Mouse (Mus musculus) heart, embryonic 13.5 days (tissue): Measurements from ENCODE around the gene Abr. TPM values are rescaled to one million over a fixed set of nuclear protein-coding genes. Genes with fewer than 3 reads are reported as not detected.

Experiments
- ATAC-seq: fragments of 200-750 bp; cut with Nextera tagmentation; 2 replicates; pipeline ENCODE4 v1.8.0; 2017; ENCODE audit warnings: moderate TSS enrichment; ENCODE audit not compliant: insufficient number of reproducible peaks, low FRiP score, low TSS enrichment; ENCODE audit errors: extremely low read depth
- H3K27ac ChIP-seq: fragments of 300-500 bp; sonication (generic); replicated peaks from 2 replicates; pipeline ENCODE4 v1.5.1; 2015; ENCODE audit warnings: moderate library complexity, mild to moderate bottlenecking, inconsistent platforms
- H3K27me3 ChIP-seq: fragments of 300-500 bp; sonication (generic); replicated peaks from 2 replicates; pipeline ENCODE4 v1.6.1; 2015; ENCODE audit warnings: mild to moderate bottlenecking, inconsistent platforms
- H3K36me3 ChIP-seq: fragments of 300-500 bp; sonication (generic); 2 replicates; pipeline ENCODE4 v1.6.1; 2015; ENCODE audit warnings: mild to moderate bottlenecking, inconsistent platforms
- H3K4me1 ChIP-seq: fragments of 300-500 bp; sonication (generic); 2 replicates; pipeline ENCODE4 v1.6.1; 2015; ENCODE audit warnings: inconsistent platforms
- H3K4me2 ChIP-seq: fragments of 300-500 bp; sonication (generic); 2 replicates; pipeline ENCODE4 v1.6.1; 2015; ENCODE audit warnings: inconsistent platforms, mild to moderate bottlenecking, moderate library complexity
- H3K4me3 ChIP-seq: fragments of 300-500 bp; sonication (generic); 2 replicates; pipeline ENCODE4 v1.5.1; 2015; ENCODE audit warnings: moderate library complexity, mild to moderate bottlenecking, inconsistent platforms
- H3K9ac ChIP-seq: fragments of 300-500 bp; sonication (generic); 2 replicates; pipeline ENCODE4 v1.6.1; 2015; ENCODE audit warnings: inconsistent platforms, mild to moderate bottlenecking, moderate library complexity
- H3K9me3 ChIP-seq: fragments of 300-500 bp; sonication (generic); 2 replicates; pipeline ENCODE4 v1.6.1; 2016; ENCODE audit warnings: inconsistent platforms
- WGBS: fragments of 180-500 bp; shearing (Covaris S2); methylation state at CpG from one replicate; pipeline ENCODE4 v1.1.7; 2015; ENCODE audit warnings: mixed read lengths; 5-methylcytosine and 5-hydroxymethylcytosine counted together
- polyA plus RNA-seq: library from polyadenylated mRNA; unstranded; fragments of >200 nt; fragmentation: Nextera tagmentation; extraction: Ambion mirVana; gene quantifications from 2 replicates; pipeline ENCODE4 v1.2.1, GENCODE M21; 2015

Abr gene
- polyA plus RNA-seq, 1 experiment from 2014 or later, result 22.8 TPM

DNA sequence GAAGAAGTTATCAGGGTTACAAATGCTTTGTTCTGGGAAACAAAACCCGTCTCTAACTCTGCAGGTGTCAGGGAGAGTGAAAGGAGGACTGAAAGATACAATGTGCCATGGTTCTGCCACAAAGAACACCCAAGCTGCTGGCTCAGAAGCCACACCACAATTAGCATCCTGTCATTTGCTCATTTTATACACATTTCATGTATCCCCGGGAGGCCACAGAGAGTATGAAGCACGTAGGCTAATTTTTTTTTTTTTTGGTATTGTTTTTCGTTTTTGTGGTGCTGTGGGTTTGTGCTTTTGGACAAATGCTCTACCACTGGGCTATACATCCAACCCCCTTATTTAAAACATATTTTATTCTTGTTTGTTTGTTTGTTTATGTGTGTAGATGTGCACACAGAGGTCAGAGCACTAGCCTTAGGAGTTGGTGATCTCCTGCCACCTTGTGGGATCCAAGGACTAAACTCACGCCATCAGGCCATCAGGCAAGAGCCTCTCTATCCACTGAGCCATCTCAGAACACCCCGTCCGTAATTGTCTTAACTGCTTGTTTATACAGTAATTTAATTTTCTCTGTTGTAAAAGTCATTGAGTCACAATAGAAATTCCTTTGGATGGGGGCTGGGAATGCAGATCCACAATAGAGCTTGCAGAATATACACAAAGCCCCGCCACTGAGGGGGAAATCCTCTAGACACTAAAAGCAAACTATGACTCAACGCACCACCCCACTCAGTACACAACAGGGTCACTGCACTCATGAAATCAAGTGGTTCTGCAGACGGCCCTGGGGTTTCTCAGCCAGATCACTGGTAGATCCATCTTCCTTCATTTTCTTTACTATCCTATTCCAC is 33.3 kb downstream of the Abr start:
- no peak overlapping the region for H3K27ac ChIP-seq
- no peaks in the 10 kb centered on the region for H3K27me3 ChIP-seq
- H3K4me3 ChIP-seq, result no peak overlapping the region
- ATAC-seq, result no peak
- H3K36me3 ChIP-seq, result no peaks in the 10 kb centered on the region
- H3K9ac ChIP-seq, result no peak overlapping the region
- H3K4me1 ChIP-seq, result peaks cover 17% of the 10 kb centered on the region
- H3K4me2 ChIP-seq, result no peak overlapping the region
- H3K9me3 ChIP-seq, result no peaks in the 10 kb centered on the region
- 65% methylated on average over 10 of the region's 10 CpGs for WGBS

DNA sequence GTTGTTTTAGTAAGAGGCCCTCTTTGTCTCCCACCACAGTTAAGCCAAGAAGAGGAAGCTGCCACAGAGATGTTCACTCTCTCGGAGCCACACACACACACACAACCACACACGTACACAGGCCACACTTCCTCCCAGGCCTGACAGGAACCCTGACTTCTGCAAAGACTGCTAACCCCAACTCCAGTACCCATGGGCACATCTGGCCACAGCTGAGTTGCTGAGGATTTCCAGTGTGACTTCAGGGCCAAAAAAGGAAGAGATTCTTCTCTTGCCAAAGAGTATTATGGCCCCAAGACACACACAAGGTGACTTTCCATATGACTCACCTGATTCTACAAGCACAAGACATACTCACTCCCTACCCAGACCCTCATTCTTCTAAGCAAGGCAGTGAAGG is 34.1 kb downstream of the Abr start:
- no peak overlapping the region for H3K27ac ChIP-seq
- 73% methylated on average over 2 of the region's 2 CpGs for WGBS
- ATAC-seq, result no peak

GRCm38 (mm10) chr11:76587333-76587732 is 34.8 kb downstream of the Abr start:
- WGBS, result 33% methylated on average over 1 of the region's 1 CpGs
- Histone ChIP-seq H3K4me2 (no peak overlapping the region), H3K9ac (no peak overlapping the region), H3K4me1 (peaks cover 7% of the 10 kb centered on the region), H3K9me3 (no peaks in the 10 kb centered on the region), H3K4me3 (no peak overlapping the region), H3K36me3 (no peaks in the 10 kb centered on the region), H3K27me3 (no peaks in the 10 kb centered on the region), H3K27ac (0 out of 2 replicates have a peak overlapping the region, but pooled peaks have one; percentile 12)
- no peak for ATAC-seq

More for the DNA sequence above, 34.1 kb downstream of the Abr start:
- Histone ChIP-seq H3K4me1 (peaks cover 9% of the 10 kb centered on the region), H3K4me2 (no peak overlapping the region), H3K27me3 (no peaks in the 10 kb centered on the region), H3K4me3 (no peak overlapping the region), H3K36me3 (no peaks in the 10 kb centered on the region), H3K9me3 (no peaks in the 10 kb centered on the region), H3K9ac (no peak overlapping the region)

- no peak overlapping the region for H3K4me2 ChIP-seq
- H3K9ac ChIP-seq, result no peak overlapping the region
- H3K36me3 ChIP-seq, result no peaks in the 10 kb centered on the region
- H3K27ac ChIP-seq, result no peak overlapping the region
- H3K4me3 ChIP-seq, result no peak overlapping the region
- WGBS, result 62% methylated on average over 3 of the region's 3 CpGs
- no peak for ATAC-seq
- H3K27me3 ChIP-seq, result no peaks in the 10 kb centered on the region
- no peaks in the 10 kb centered on the region for H3K9me3 ChIP-seq
- peaks cover 18% of the 10 kb centered on the region for H3K4me1 ChIP-seq
Observed at GRCm38 (mm10) chr11:76586119-76586518, 36.0 kb downstream of the Abr start.

DNA sequence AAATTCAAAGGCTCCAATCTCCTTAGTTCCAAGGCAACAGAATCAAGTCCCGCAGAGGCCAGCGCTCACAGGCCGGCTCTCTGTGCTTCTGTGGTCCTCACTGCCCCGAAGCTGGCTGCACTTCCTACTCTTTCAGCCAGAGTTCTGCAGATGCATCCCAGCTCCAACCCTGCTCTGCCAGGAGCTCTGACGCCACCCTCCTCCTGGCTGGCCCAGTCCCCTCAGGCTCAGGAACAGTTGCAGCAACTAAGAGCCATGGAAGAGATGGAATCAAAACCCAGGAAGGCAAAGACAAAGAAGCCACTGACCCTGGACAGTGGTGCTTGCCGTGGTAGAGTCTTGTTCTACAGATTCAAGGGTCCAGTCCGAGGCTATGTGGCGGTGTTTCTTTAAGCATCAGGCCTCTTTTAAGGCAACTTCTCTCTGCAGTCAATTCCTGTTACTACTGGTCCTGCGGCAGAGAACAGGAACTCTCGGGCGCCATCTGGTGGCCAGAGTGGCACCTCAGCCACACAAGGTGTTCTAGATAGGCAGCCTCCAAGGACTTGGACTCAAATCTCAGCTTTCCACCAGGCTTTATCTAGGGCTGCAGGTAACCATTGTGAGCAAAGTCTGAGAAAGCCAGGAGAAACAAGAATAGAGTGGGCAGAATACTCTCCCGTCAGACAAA is 44.4 kb downstream of the Abr start:
- WGBS, result 35% methylated on average over 12 of the region's 12 CpGs
- no peaks in the 10 kb centered on the region for H3K36me3 ChIP-seq
- ATAC-seq, result no peak

DNA sequence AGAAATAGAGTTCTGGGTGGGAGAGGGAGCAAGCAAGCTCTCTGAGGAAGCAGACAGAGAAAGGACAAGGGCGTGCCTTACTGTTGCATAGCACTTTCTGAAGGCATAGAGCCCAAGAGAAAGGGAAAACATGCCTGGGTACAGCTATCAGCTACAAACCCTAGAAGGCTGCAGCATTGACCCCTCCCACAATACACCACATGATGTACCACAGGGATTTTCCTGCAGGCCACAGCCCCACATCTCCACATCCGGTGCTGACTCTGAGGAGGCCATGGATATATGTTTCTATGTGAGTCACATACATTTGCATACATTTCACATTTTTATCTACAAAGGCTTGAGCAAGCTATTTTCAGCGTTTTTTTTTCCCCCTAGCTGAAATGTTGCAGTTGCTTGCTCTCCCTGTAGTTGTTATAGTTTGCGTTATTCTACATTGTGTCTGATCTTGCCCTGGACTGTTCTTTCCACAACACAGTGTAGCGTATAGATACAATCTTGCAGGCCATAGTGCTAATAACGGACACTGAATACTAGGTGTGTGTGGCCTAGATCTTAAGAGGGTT is 49.2 kb downstream of the Abr start:
- ATAC-seq, result no peak
- Histone ChIP-seq H3K4me1 (peaks cover 18% of the 10 kb centered on the region), H3K27me3 (peaks cover 54% of the 10 kb centered on the region), H3K9me3 (no peaks in the 10 kb centered on the region), H3K4me2 (no peak overlapping the region), H3K4me3 (no peak overlapping the region), H3K36me3 (no peaks in the 10 kb centered on the region), H3K9ac (no peak overlapping the region), H3K27ac (no peak overlapping the region)
- WGBS, result 68% methylated on average over 6 of the region's 6 CpGs

More for the DNA sequence above, 44.4 kb downstream of the Abr start:
- Histone ChIP-seq H3K27me3 (peaks cover 9% of the 10 kb centered on the region; the same call in 1 of the 2 replicates), H3K4me3 (no peak overlapping the region), H3K9ac (no peak overlapping the region), H3K9me3 (no peaks in the 10 kb centered on the region), H3K4me2 (no peak overlapping the region), H3K4me1 (peaks cover 14% of the 10 kb centered on the region), H3K27ac (no peak overlapping the region)

GRCm38 (mm10) chr11:76571613-76571929 is 50.5 kb downstream of the Abr start:
- no peaks in the 10 kb centered on the region for H3K9me3 ChIP-seq
- no peak overlapping the region for H3K27ac ChIP-seq
- peaks cover 18% of the 10 kb centered on the region for H3K4me1 ChIP-seq
- H3K9ac ChIP-seq, result peak overlapping the region; percentile 79
- H3K4me3 ChIP-seq, result peak overlapping the region; percentile 68
- H3K4me2 ChIP-seq, result peak overlapping the region; percentile 91
- no peak for ATAC-seq
- H3K27me3 ChIP-seq, result peaks cover 54% of the 10 kb centered on the region
- H3K36me3 ChIP-seq, result no peaks in the 10 kb centered on the region
- 9% methylated on average over 9 of the region's 9 CpGs for WGBS

- peak overlapping the region; percentile 91 for H3K4me2 ChIP-seq
- peaks cover 18% of the 10 kb centered on the region for H3K4me1 ChIP-seq
- H3K27ac ChIP-seq, result no peak overlapping the region
- peak; percentile 43; the same call in 1 of the 2 replicates for ATAC-seq
- H3K9ac ChIP-seq, result peak overlapping the region; percentile 79
- H3K9me3 ChIP-seq, result no peaks in the 10 kb centered on the region
- H3K36me3 ChIP-seq, result no peaks in the 10 kb centered on the region
- peak overlapping the region; percentile 68 for H3K4me3 ChIP-seq
- 2% methylated on average over 66 of the region's 66 CpGs for WGBS
- H3K27me3 ChIP-seq, result peaks cover 54% of the 10 kb centered on the region
Observed at GRCm38 (mm10) chr11:76570741-76571612, 51.1 kb downstream of the Abr start.

- Histone ChIP-seq H3K36me3 (no peaks in the 10 kb centered on the region), H3K4me3 (peak overlapping the region; percentile 68), H3K4me1 (peaks cover 18% of the 10 kb centered on the region), H3K27me3 (peaks cover 54% of the 10 kb centered on the region), H3K9ac (peak overlapping the region; percentile 79), H3K9me3 (no peaks in the 10 kb centered on the region), H3K27ac (no peak overlapping the region), H3K4me2 (peak overlapping the region; percentile 91)
- ATAC-seq, result no peak
- WGBS, result 17% methylated on average over 10 of the region's 10 CpGs
Observed at GRCm38 (mm10) chr11:76570201-76570731, 51.8 kb downstream of the Abr start.

GRCm38 (mm10) chr11:76569436-76569835 is 52.7 kb downstream of the Abr start:
- no peak overlapping the region for H3K4me2 ChIP-seq
- ATAC-seq, result no peak
- H3K9ac ChIP-seq, result no peak overlapping the region
- H3K27me3 ChIP-seq, result peaks cover 51% of the 10 kb centered on the region
- H3K4me1 ChIP-seq, result peaks cover 18% of the 10 kb centered on the region
- no peaks in the 10 kb centered on the region for H3K9me3 ChIP-seq
- H3K36me3 ChIP-seq, result no peaks in the 10 kb centered on the region
- H3K4me3 ChIP-seq, result no peak overlapping the region
- H3K27ac ChIP-seq, result no peak overlapping the region
- 54% methylated on average over 3 of the region's 3 CpGs for WGBS
